Mouse (Mus musculus) liver, embryonic 12.5 days (tissue): Measurements from ENCODE around the gene Tnfrsf1a. TPM values are rescaled to one million over a fixed set of nuclear protein-coding genes. Genes with fewer than 3 reads are reported as not detected.

Experiments
- ATAC-seq: fragments of 200-750 bp; cut with Nextera tagmentation; 2 replicates; pipeline ENCODE4 v1.8.0; 2017; ENCODE audit warnings: moderate number of reproducible peaks, mild to moderate bottlenecking, moderate library complexity
- H3K27ac ChIP-seq: fragments of 300-500 bp; sonication (generic); 2 replicates; pipeline ENCODE4 v1.5.1; 2016; ENCODE audit warnings: mild to moderate bottlenecking
- H3K27me3 ChIP-seq: fragments of 300-500 bp; sonication (generic); replicated peaks from 2 replicates; pipeline ENCODE4 v1.6.1; 2016; ENCODE audit warnings: mild to moderate bottlenecking, moderate library complexity
- H3K36me3 ChIP-seq: fragments of 300-500 bp; sonication (generic); 2 replicates; pipeline ENCODE4 v1.6.1; 2016; ENCODE audit warnings: mild to moderate bottlenecking, moderate library complexity
- H3K4me1 ChIP-seq: fragments of 300-500 bp; sonication (generic); 2 replicates; pipeline ENCODE4 v1.6.1; 2016
- H3K4me2 ChIP-seq: fragments of 300-500 bp; sonication (generic); 2 replicates; pipeline ENCODE4 v1.6.1; 2016; ENCODE audit warnings: mild to moderate bottlenecking, moderate library complexity
- H3K4me3 ChIP-seq: fragments of 300-500 bp; sonication (generic); 2 replicates; pipeline ENCODE4 v1.5.1; 2016; ENCODE audit warnings: mild to moderate bottlenecking, moderate library complexity
- H3K9ac ChIP-seq: fragments of 300-500 bp; sonication (generic); 2 replicates; pipeline ENCODE4 v1.6.1; 2016; ENCODE audit warnings: mild to moderate bottlenecking, moderate library complexity
- H3K9me3 ChIP-seq: fragments of 300-500 bp; sonication (generic); replicated peaks from 2 replicates; pipeline ENCODE4 v1.6.1; 2016; ENCODE audit warnings: mild to moderate bottlenecking, moderate library complexity
- WGBS: fragments of 180-500 bp; shearing (Covaris S2); methylation state at CpG from one replicate; pipeline ENCODE4 v1.1.7; 2016; ENCODE audit not compliant: insufficient replicate concordance; 5-methylcytosine and 5-hydroxymethylcytosine counted together
- polyA plus RNA-seq: library from polyadenylated mRNA; unstranded; fragments of >200 nt; fragmentation: Nextera tagmentation; extraction: Ambion mirVana; gene quantifications from 2 replicates; pipeline ENCODE4 v1.2.1, GENCODE M21; 2016

Gene Tnfrsf1a
- polyA plus RNA-seq, 1 experiment from 2014 or later = 23.0 TPM

- H3K4me1 ChIP-seq = peaks cover 43% of the 10 kb centered on the region
- H3K27ac ChIP-seq = no peak overlapping the region
- no peaks in the 10 kb centered on the region for H3K27me3 ChIP-seq
- no peak overlapping the region for H3K9ac ChIP-seq
- H3K36me3 ChIP-seq = peaks cover 50% of the 10 kb centered on the region
- no peak overlapping the region for H3K4me3 ChIP-seq
- WGBS = 83% methylated on average over 15 of the region's 15 CpGs
- H3K9me3 ChIP-seq = no peaks in the 10 kb centered on the region
- H3K4me2 ChIP-seq = no peak overlapping the region
- no peak for ATAC-seq
Observed at GRCm38 (mm10) chr6:125357334-125357733, 8.2 kb downstream of the Tnfrsf1a start.

- H3K36me3 ChIP-seq = peaks cover 50% of the 10 kb centered on the region
- no peak overlapping the region for H3K9ac ChIP-seq
- no peak for ATAC-seq
- no peak overlapping the region for H3K4me3 ChIP-seq
- H3K27me3 ChIP-seq = peaks cover 13% of the 10 kb centered on the region; the same call in 1 of the 2 replicates
- 47% methylated on average over 9 of the region's 9 CpGs for WGBS
- H3K9me3 ChIP-seq = no peaks in the 10 kb centered on the region
- H3K4me1 ChIP-seq = peaks cover 32% of the 10 kb centered on the region
- no peak overlapping the region for H3K27ac ChIP-seq
- H3K4me2 ChIP-seq = no peak overlapping the region
Observed at GRCm38 (mm10) chr6:125359999-125360398, 10.8 kb downstream of the Tnfrsf1a start.

- 76% methylated on average over 9 of the region's 9 CpGs for WGBS
- H3K9me3 ChIP-seq = no peaks in the 10 kb centered on the region
- peaks cover 50% of the 10 kb centered on the region for H3K36me3 ChIP-seq
- H3K4me1 ChIP-seq = peaks cover 24% of the 10 kb centered on the region
- H3K4me2 ChIP-seq = no peak overlapping the region
- H3K27ac ChIP-seq = no peak overlapping the region
- H3K4me3 ChIP-seq = no peak overlapping the region
- peaks cover 13% of the 10 kb centered on the region; the same call in 1 of the 2 replicates for H3K27me3 ChIP-seq
- no peak for ATAC-seq
- no peak overlapping the region for H3K9ac ChIP-seq
Observed at GRCm38 (mm10) chr6:125360846-125361245, 11.7 kb downstream of the Tnfrsf1a start.

GRCm38 (mm10) chr6:125361467-125362291 is 12.5 kb downstream of the Tnfrsf1a start:
- Histone ChIP-seq H3K27me3 (peaks cover 13% of the 10 kb centered on the region; the same call in 1 of the 2 replicates), H3K9me3 (no peaks in the 10 kb centered on the region), H3K4me1 (peaks cover 15% of the 10 kb centered on the region), H3K27ac (no peak overlapping the region), H3K4me3 (no peak overlapping the region), H3K36me3 (peaks cover 50% of the 10 kb centered on the region), H3K9ac (no peak overlapping the region), H3K4me2 (no peak overlapping the region)
- 67% methylated on average over 38 of the region's 38 CpGs for WGBS
- ATAC-seq = no peak

GRCm38 (mm10) chr6:125363021-125363420 is 13.9 kb downstream of the Tnfrsf1a start:
- no peak for ATAC-seq
- Histone ChIP-seq H3K27me3 (peaks cover 13% of the 10 kb centered on the region; the same call in 1 of the 2 replicates), H3K4me2 (peak overlapping the region; percentile 40), H3K36me3 (peaks cover 39% of the 10 kb centered on the region), H3K4me3 (no peak overlapping the region), H3K27ac (no peak overlapping the region), H3K9me3 (no peaks in the 10 kb centered on the region), H3K9ac (no peak overlapping the region; the same call in 1 of the 2 replicates), H3K4me1 (peaks cover 21% of the 10 kb centered on the region)
- 43% methylated on average over 15 of the region's 15 CpGs for WGBS

- WGBS = 33% methylated on average over 23 of the region's 23 CpGs
- Histone ChIP-seq H3K36me3 (peaks cover 33% of the 10 kb centered on the region), H3K4me1 (peaks cover 22% of the 10 kb centered on the region), H3K27me3 (peaks cover 13% of the 10 kb centered on the region; the same call in 1 of the 2 replicates), H3K9me3 (no peaks in the 10 kb centered on the region), H3K27ac (no peak overlapping the region), H3K4me3 (no peak overlapping the region), H3K9ac (no peak overlapping the region; the same call in 1 of the 2 replicates), H3K4me2 (peak overlapping the region; percentile 40)
- peak; percentile 12; the same call in 1 of the 2 replicates for ATAC-seq
Observed at GRCm38 (mm10) chr6:125363451-125364242, 14.5 kb downstream of the Tnfrsf1a start.

GRCm38 (mm10) chr6:125364448-125364847 is 15.3 kb downstream of the Tnfrsf1a start:
- H3K4me1 ChIP-seq = peaks cover 22% of the 10 kb centered on the region
- H3K36me3 ChIP-seq = peaks cover 25% of the 10 kb centered on the region
- no peak overlapping the region for H3K27ac ChIP-seq
- no peak overlapping the region for H3K4me3 ChIP-seq
- no peak overlapping the region for H3K4me2 ChIP-seq
- H3K9me3 ChIP-seq = no peaks in the 10 kb centered on the region
- no peak overlapping the region for H3K9ac ChIP-seq
- WGBS = 14% methylated on average over 8 of the region's 8 CpGs
- peaks cover 13% of the 10 kb centered on the region; the same call in 1 of the 2 replicates for H3K27me3 ChIP-seq
- ATAC-seq = no peak

- no peak overlapping the region for H3K4me3 ChIP-seq
- no peak overlapping the region for H3K9ac ChIP-seq
- no peaks in the 10 kb centered on the region for H3K9me3 ChIP-seq
- H3K36me3 ChIP-seq = peaks cover 15% of the 10 kb centered on the region
- ATAC-seq = no peak
- WGBS = 65% methylated on average over 5 of the region's 5 CpGs
- H3K4me1 ChIP-seq = peaks cover 26% of the 10 kb centered on the region
- no peak overlapping the region for H3K27ac ChIP-seq
- peaks cover 13% of the 10 kb centered on the region; the same call in 1 of the 2 replicates for H3K27me3 ChIP-seq
- H3K4me2 ChIP-seq = no peak overlapping the region
Observed at GRCm38 (mm10) chr6:125365522-125365921, 16.4 kb downstream of the Tnfrsf1a start.

GRCm38 (mm10) chr6:125366133-125366532 is 17.0 kb downstream of the Tnfrsf1a start:
- Histone ChIP-seq H3K4me3 (no peak overlapping the region), H3K36me3 (peaks cover 10% of the 10 kb centered on the region), H3K27ac (no peak overlapping the region), H3K27me3 (peaks cover 13% of the 10 kb centered on the region; the same call in 1 of the 2 replicates), H3K9ac (no peak overlapping the region), H3K4me1 (peaks cover 26% of the 10 kb centered on the region), H3K4me2 (no peak overlapping the region), H3K9me3 (no peaks in the 10 kb centered on the region)
- WGBS = 58% methylated on average over 1 of the region's 1 CpGs
- no peak for ATAC-seq

- no peak overlapping the region for H3K4me2 ChIP-seq
- H3K27me3 ChIP-seq = peaks cover 24% of the 10 kb centered on the region
- H3K9me3 ChIP-seq = no peaks in the 10 kb centered on the region
- no peak for ATAC-seq
- no peak overlapping the region for H3K27ac ChIP-seq
- H3K4me1 ChIP-seq = peaks cover 24% of the 10 kb centered on the region
- H3K4me3 ChIP-seq = no peak overlapping the region
- WGBS = 30% methylated on average over 4 of the region's 4 CpGs
- no peaks in the 10 kb centered on the region for H3K36me3 ChIP-seq
- H3K9ac ChIP-seq = no peak overlapping the region
Observed at GRCm38 (mm10) chr6:125367758-125368371, 18.7 kb downstream of the Tnfrsf1a start.

GRCm38 (mm10) chr6:125377042-125377441 is 27.9 kb downstream of the Tnfrsf1a start:
- WGBS = 58% methylated on average over 6 of the region's 6 CpGs

More at GRCm38 (mm10) chr6:125377042-125377441, 27.9 kb downstream of the Tnfrsf1a start:
- ATAC-seq = no peak
- Histone ChIP-seq H3K36me3 (no peaks in the 10 kb centered on the region), H3K27ac (no peak overlapping the region), H3K4me2 (no peak overlapping the region), H3K9me3 (no peaks in the 10 kb centered on the region), H3K4me3 (no peak overlapping the region), H3K4me1 (peaks cover 29% of the 10 kb centered on the region), H3K9ac (no peak overlapping the region), H3K27me3 (peaks cover 84% of the 10 kb centered on the region)
